Mouse (Mus musculus): ENCODE results near the gene Ppid.

GRCm38 (mm10) chr3:79553779-79554178, 37.4 kb upstream of the Ppid start:
- TF ChIP-seq CTCF (IDR thresholded peaks at IDR 0.05; ENCODE audit: low read depth, low read length) (no peak), EP300 (IDR thresholded peaks at IDR 0.05; ENCODE audit: insufficient read depth, low read depth, low read length) (no peak)

Data from ES-Bruce4 (cell line).